Mouse (Mus musculus): Measurements from ENCODE around the gene Hpse2.

Hpse2 gene

DNA sequence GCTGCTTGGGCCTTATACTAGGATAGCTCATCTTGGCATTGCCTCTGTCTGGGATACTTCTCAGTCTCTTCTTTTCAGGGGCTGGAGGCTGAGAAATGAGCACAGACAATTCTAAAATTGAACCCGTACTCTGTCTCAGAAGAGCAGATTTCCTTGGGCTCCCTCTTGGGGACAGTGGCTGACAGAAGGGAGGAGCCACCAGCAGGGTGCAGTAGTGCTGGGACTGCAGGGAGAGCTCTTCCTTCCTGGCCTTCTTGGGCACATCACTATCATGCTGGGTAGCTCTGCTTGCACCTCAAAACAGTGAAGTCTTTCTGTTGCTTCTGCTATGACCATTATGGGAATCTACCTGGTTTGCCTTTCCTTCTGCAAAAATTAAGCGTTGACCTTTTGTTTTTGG is 603.0 kb downstream of the Hpse2 start:
- in situ Hi-C loops (cut with MboI, MseI) = loop anchor here (10.0 to 25.0 kb wide), 2 partner anchors 702 to 890 kb away; partner anchors contain the start of gene Slc25a28 (in 1 of the 2)

- in situ Hi-C loops (cut with MboI, MseI) = loop anchor here (10.0 to 25.0 kb wide), 2 partner anchors 707 to 895 kb away; partner anchors contain the start of gene Slc25a28 (in 1 of the 2)
Measured at GRCm38 (mm10) chr19:42780156-42780538, 608.0 kb downstream of the Hpse2 start.

DNA sequence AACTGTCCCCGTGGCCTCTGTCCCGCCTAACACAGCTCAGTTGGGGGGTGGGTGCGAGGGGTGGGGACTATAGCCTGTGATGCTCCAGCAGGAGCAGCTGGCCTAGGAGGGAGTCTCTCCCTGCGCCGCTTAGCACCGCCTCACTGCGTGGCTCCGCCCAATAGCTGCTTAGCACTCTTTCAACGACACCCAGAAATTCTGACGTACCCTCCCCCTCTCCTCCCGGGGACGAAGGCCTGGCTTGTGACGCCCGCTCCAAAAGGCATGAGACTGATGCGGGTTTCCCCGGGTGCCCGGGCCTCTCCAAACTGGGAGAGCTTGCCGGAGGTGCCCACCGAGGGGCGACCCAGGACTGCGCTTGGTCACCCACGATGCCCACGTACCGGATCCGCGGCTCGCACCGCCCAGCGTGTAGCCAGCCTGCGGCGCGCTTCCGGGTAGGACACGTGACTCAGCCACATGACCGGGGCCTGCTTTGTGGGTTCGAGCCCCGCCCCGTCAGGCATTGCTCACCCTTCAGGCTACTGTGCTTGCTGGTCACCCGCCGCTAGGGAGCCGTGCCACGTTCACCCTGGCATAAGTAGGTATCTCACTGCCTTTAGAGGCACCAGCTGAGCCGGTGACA is 608.5 kb downstream of the Hpse2 start, which contains the start of gene Hps1:
Hps1 (minus strand) TSS at position 448 of the 625 bp plus-strand sequence.
- in situ Hi-C loops (cut with MboI, MseI) = loop anchor here (5.0 to 25.0 kb wide), 6 partner anchors 265 to 1163 kb away; partner anchors contain the start of genes Dnmbp (in 1 of the 2), R3hcc1l (in 1 of the 2) and Slc25a28 (in 1 of the 2)

- in situ Hi-C loops (cut with MboI, MseI) = loop anchor here (5.0 to 25.0 kb wide), 5 partner anchors 263 to 1164 kb away; partner anchors contain the start of genes Dnmbp (in 1 of the 2) and R3hcc1l (in 1 of the 2)
Measured at GRCm38 (mm10) chr19:42777801-42778200, 610.4 kb downstream of the Hpse2 start.

GRCm38 (mm10) chr19:42776813-42777212 is 611.3 kb downstream of the Hpse2 start:
- in situ Hi-C loops (cut with MboI, MseI) = loop anchor here (5.0 to 25.0 kb wide), 5 partner anchors 262 to 1165 kb away; partner anchors contain the start of genes Dnmbp (in 1 of the 2) and R3hcc1l (in 1 of the 2)

DNA sequence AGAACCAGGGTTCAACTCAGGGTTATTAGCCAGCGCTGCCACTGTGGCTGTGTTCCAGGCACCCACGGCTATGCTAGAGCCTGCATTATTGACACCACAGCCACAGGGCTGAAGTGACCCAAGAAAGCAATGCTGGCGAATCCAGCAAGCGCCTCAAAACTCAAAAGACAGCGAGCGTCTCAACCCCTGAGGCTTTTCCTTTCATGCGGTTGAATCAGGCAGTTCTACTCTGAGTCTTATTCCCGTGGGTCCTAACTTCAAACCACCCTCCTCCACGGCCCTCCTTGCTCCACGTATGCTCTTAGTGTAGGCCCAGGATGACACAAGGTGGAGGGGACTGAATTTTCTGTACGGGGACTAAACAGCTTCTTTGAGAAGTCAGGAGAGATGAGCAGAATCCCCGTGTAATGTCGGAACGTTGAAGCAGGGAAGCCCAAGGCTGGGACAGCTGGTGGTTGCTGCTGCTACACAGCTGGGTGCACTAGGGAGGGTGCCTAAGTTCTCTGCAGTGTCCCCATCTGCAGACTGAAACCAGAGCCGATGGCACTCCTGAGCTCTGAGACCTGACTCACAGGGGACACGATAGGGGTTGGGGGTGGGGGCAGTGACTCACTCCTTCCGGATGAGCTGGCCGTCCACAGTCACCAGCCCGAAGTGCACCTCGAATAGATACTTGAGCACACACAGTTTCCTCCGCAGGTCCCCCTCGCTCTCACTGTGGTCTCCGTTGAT is 617.8 kb downstream of the Hpse2 start:
- in situ Hi-C loops (cut with MboI, MseI) = loop anchor here (10.0 kb wide), 3 partner anchors 256 to 596 kb away; partner anchors contain the start of gene R3hcc1l (in 1 of the 2)

GRCm38 (mm10) chr19:42769648-42770047 is 618.5 kb downstream of the Hpse2 start:
- in situ Hi-C loops (cut with MboI, MseI) = loop anchor here (5.0 to 10.0 kb wide), 4 partner anchors 247 to 595 kb away; partner anchors contain the start of gene R3hcc1l (in 1 of the 2)

GRCm38 (mm10) chr19:42767361-42767760 is 620.8 kb downstream of the Hpse2 start:
- in situ Hi-C loops (cut with MboI, MseI) = loop anchor here in 1 of 2 experiments (5.0 kb wide), 1 partner anchor 245 kb away; no protein-coding TSS in a partner anchor

GRCm38 (mm10) chr19:42764398-42764797 is 623.8 kb downstream of the Hpse2 start:
- in situ Hi-C loops (cut with MboI, MseI) = no loop called here

DNA sequence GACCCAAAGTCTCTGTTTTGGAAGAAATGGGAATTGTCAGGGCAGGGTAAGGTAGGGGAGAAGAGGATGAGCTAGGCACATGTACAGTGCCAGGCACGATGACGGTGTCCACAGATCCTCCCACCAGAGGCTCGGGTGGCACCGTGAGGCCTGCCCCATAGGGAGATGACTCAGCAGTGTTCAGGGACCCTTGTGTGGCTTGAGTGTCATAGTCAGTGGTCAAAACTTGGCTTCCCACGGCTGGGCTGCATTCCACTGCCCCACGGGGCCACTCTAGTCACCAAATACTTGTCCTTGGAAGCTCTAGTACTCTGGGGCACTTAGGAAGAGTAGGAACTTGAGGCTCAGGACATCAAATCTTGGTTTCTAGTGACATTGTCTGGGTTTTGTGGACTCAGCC is 631.5 kb downstream of the Hpse2 start:
- in situ Hi-C loops (cut with MboI, MseI) = no loop called here

DNA sequence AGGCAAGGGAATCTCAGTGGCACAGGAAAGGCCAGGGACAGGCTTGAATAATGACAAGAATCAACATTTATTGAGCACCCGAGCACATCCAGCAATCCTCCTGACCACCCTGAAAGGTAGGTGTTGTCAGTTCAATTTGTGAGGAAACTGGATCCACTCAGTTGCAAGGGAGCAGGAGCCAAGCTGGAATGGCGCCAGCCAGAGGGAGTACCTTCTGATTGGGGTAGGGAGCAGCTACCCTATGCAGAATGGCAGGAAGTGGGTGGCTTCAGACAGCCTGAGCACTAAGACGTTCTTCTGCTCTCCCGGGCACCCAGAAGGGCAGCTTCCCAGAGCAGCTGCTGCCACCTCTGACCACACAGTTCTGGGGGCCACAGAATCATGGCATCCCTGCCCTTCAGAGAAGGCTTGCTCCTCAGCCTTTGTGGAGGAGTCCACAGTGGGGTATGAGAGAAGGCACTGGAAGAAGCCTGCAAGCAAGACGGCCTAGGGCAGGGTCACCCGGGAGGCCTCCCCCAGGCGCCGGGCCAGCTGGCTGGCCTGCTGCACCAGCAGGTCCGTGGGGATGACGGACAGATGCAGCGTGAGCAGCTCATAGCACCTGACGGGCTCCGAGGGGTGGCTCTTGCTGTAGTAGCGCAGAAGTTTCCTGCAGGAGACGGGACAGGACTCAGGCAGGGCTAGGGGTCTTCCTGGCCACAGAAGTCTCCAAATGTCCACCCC is 632.8 kb downstream of the Hpse2 start:
- in situ Hi-C loops (cut with MboI, MseI) = no loop called here

- in situ Hi-C loops (cut with MboI, MseI) = no loop called here
Measured at GRCm38 (mm10) chr19:42753141-42753917, 634.8 kb downstream of the Hpse2 start.

GRCm38 (mm10) chr19:42752363-42752931 is 635.7 kb downstream of the Hpse2 start, which contains the start of gene Pyroxd2:
Gene Pyroxd2 (minus strand): TSS chr19:42752775.
- in situ Hi-C loops (cut with MboI, MseI) = no loop called here

GRCm38 (mm10) chr19:42750196-42750595 is 638.0 kb downstream of the Hpse2 start:
- in situ Hi-C loops (cut with MboI, MseI) = no loop called here

GRCm38 (mm10) chr19:42746702-42747101 is 641.5 kb downstream of the Hpse2 start:
- in situ Hi-C loops (cut with MboI, MseI) = no loop called here

DNA sequence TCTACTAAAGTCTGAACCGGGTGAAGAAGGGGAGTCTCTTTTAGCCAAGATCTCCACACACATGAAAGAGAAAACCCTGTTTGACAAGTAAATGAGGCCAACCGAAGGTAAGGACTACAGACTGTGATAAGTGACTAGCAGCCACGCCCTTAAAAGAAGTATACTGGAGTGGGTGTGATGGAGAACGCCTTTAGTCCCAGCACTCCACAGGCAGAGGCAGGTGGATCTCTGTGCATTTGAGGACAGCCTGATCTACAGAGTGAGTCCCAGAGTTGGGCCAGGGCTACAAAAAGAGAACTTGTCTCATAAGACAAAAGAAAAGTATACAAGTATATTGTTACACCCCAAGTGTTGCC is 642.3 kb downstream of the Hpse2 start:
- in situ Hi-C loops (cut with MboI, MseI) = no loop called here

DNA sequence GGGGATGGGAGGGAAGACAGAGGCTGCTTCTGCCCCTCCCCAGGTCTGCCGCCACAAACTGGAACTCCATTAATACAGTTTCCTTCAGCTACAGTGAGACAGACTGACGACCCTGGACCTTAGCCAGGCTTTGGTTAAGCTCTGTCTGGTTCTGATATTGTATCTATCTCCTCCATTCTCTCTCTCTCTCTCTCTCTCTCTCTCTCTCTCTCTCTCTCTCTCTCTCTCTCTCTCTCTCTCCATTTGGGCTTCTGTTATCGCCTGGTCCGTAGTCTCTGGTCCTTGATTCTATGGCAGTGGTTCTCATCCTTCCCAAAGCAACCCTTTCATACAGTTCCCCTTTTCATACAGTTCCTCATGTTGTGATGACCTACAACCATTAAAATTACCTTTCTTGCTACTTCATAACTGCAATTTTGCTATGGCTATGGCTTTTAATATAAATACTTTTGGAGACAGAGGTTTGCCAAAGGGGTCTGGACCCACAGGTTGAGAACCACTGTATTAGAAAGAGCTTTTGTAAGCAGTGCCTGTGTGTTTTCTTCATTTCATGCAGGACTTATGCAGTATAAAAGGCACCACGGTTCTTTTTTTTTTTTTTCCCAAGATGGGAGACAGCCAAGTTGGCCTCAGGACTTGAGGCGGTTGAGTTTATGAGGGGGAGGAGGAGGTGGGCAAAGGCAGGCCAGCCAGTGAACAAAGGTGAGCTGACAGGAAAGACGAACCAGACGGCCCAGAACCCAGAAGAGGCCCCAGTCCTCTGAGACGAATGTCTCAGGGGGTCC is 642.9 kb downstream of the Hpse2 start:
- in situ Hi-C loops (cut with MboI, MseI) = no loop called here

GRCm38 (mm10) chr19:42744162-42744586 is 644.0 kb downstream of the Hpse2 start:
- in situ Hi-C loops (cut with MboI, MseI) = no loop called here

DNA sequence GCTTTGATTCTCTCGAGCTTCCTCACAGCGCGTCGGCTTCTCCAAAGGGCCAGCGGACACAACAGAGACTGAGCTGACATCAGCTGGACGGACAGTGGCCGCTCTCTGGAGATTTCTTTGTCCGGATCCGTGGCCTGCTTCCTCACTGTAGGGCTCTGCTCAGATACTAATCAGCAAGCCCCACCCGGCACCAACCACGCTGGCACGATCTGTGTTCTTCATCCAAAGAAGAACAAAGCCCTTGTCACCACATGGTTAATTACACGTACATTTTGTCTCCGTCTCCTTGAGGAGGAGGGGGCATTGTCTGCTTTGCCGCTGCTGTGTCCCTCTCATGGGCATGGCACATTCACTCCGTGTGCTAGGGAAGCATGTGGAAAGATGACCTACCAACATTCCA is 644.9 kb downstream of the Hpse2 start:
- in situ Hi-C loops (cut with MboI, MseI) = no loop called here

Data from T-helper 17 cell (primary cell).